Mouse (Mus musculus): ENCODE results near the gene Runx2. TPM values are rescaled to one million over a fixed set of nuclear protein-coding genes. Genes with fewer than 3 reads are reported as not detected.

Runx2 gene
- total RNA-seq, 2 experiments from 2014 or later: 5.7 to 6.8 TPM

DNA sequence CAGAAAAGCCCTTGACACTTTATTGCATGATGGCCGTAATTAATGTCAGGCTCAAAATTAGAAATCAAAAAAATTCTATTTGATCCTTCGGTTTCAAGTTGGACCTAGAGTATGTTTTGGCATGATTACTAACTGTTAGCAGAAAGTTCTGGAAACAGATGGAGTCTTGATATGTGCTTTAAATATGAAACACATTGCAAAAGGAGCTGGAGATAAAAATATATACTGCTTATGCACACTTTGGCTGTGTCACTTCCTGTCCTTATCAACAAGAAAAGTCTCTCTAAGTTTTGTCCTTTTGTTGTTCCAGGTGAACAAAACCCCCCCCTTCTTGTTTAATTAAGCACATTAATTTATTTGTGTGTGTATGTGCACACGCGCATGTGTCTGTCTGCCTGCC, 183.0 kb downstream of the Runx2 start:
- no peak for DNase-seq (ENCODE audit: low spot score in 2 of 2)

GRCm38 (mm10) chr17:44627317-44627716, 187.3 kb downstream of the Runx2 start:
- no peak for DNase-seq (ENCODE audit: low spot score in 2 of 2)

- no peak for DNase-seq (ENCODE audit: low spot score in 2 of 2)
Observed at GRCm38 (mm10) chr17:44623707-44624106, 190.9 kb downstream of the Runx2 start.

DNA sequence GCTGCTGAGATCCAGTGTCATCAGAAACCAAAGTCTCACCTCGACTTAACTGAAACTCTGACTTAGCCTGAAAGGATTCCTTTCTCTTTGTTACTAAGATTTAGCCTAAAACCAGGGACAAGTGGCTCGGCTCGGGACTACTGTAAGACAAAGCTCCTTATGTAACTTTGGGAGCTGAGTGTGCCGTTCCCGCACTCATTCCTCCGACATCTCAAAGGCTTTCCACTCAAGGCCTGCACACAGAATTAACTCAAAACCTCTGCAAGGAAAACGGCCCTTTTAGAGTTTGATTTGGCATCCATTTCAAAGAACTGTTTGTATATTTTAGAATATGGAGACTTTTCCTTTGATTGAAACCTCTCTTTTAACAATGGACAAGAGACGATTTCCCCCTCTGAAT, 191.3 kb downstream of the Runx2 start:
- no peak for DNase-seq (ENCODE audit: low spot score in 2 of 2)

DNA sequence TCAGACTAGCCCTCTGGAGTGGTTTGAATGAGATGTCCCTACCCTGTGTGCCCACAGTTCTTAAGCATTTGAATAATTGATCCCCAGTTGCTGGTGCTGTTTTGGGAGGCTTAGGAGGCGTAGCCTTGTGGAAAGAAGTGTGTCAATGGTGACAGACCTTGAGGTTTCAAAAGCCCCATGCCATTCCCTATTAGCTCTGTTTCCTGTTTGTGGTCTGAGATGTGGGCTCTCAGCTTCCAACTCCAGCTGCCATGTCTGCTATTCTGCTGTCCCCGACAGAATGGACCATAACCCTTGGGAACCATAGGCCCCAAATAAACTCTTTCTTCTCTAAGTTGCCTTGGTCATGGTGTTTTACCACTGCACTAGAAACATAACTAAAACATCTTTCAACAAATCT, 194.1 kb downstream of the Runx2 start:
- DNase-seq (ENCODE audit: low spot score in 2 of 2): no peak

DNA sequence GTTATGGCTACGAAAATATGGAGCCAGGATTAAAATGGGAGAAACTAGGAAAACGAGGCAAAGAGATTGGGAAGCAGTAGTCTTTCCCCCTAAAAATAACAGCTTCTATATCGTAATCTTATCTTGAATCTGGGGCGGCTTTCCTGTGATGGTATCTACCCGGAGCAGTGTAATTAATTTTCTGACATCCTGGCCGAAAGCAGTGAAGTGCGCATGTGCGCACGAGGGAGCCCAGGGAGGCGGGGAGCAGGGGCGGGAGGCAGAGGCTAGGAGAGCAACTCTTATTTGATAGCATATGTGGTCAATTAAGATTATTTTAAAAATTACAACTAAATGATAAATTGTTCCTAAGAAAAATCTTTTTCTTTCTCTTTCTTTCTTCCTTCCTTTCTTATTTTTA, 195.9 kb downstream of the Runx2 start:
- DNase-seq (ENCODE audit: low spot score in 2 of 2): peak; percentile 32 to 54

DNA sequence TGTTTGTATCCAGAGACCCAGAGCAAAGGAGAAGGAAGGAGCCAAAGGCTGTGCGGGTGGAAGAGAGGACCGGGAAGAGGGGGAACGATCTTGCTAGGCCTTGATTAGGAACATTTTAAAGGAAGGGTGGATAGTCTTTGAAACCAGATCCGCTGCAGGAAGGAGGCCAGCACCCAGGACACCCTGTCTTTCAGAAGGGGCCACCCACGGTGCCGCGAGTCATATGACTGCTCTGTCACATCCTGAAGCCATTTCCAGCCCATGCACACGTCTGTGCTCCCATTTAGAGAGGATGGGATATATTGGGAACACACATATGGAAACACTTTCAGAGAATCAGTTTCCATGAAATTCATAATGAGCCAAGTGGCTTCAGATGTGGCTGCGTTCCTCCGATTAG, 196.4 kb downstream of the Runx2 start:
- peak; percentile 37 to 60 for DNase-seq (ENCODE audit: low spot score in 2 of 2)

- no peak for DNase-seq (ENCODE audit: low spot score in 2 of 2)
Observed at GRCm38 (mm10) chr17:44617741-44618140, 196.9 kb downstream of the Runx2 start.

DNA sequence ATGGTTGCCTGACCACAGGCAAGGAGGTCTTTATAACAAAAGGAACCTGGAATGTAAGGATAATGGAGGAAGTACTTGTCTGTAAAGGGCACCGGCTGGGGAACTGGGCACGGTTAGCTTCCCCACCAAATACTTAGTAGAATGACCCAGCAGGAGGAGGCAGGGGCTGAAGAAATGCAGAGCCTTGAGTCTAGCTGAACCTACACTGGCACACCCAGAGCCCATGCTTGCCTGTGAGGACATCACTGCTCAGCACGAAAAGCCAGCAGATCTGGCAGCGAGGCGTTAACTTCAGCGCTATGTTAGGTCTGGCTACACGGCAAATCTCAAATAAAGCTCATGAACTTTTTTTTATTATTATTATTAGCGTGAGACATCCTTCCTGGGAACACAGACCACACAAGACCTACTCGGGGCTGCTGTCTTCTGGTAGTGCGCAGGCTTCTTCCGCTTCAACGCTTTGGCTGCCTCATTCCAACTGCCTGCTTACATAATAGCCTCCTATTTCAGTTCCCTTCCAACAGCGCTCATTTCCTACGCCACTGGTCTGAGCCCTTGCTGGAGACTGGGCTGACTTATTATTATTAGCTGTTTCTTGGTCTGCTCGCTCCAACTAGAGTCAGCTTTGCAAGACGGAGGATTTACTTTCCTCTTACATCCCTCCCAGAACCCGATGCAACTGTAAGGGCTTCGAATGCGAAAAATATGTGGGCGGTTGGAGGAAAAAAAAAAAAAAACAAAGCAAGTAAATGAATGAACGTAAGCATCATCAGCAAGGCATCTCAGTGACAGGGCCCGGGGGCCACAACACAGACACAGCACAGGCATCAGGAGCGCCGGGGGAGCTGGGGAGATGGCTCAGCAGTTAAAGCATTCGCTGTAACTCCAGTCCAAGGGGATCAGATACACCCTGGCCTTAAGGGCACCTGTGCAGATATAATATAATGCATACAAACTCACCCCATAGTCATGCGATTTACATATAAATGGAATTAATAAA, 200.6 kb downstream of the Runx2 start:
- DNase-seq (ENCODE audit: low spot score in 2 of 2): peak; percentile 43 to 55

- DNase-seq (ENCODE audit: low spot score in 2 of 2): no peak
Observed at GRCm38 (mm10) chr17:44612641-44613040, 202.0 kb downstream of the Runx2 start.

GRCm38 (mm10) chr17:44612002-44612401, 202.6 kb downstream of the Runx2 start:
- no peak for DNase-seq (ENCODE audit: low spot score in 2 of 2)

- DNase-seq (ENCODE audit: low spot score in 2 of 2): no peak
Observed at GRCm38 (mm10) chr17:44611543-44611942, 203.1 kb downstream of the Runx2 start.

DNA sequence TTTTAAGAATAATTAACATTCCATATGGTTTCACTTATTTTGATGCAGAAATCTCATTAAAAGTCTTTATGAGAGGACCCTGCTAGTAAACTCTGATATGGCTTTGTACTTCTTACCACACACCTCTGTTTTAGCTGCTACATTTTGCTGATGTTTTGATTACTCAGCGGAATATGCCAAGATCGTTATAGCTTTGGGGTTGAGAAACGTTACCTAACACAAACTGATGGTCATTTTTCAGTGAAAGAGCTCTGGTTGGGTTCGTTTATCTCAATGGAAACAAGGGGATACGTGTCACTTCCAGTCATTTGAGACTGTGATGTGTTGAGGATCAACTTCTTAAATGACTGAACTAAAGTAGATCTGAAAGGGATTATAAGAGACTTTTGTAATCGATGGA, 203.8 kb downstream of the Runx2 start:
- DNase-seq (ENCODE audit: low spot score in 2 of 2): no peak

- no peak for DNase-seq (ENCODE audit: low spot score in 2 of 2)
Observed at GRCm38 (mm10) chr17:44609897-44610641, 204.5 kb downstream of the Runx2 start.

DNA sequence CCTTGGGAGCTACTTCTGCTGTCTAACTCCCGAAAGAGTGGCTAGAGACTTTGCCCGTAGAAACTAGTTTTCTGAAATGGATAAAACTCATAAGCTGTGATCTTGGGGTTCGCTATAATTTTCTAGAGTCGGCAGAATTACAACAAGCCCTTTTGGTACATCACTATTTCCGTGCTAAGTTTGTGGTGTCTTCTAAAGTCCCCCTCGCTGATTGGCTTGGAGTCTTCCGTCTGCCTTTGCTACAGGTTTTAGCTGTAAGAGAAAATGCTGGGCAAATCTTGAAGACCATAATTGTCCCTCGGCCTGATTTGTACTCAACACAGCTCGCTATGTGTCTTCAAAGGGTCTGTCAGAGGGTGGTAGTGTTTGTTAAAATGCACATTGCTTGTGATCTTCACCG, 205.2 kb downstream of the Runx2 start:
- DNase-seq (ENCODE audit: low spot score in 2 of 2): no peak

DNA sequence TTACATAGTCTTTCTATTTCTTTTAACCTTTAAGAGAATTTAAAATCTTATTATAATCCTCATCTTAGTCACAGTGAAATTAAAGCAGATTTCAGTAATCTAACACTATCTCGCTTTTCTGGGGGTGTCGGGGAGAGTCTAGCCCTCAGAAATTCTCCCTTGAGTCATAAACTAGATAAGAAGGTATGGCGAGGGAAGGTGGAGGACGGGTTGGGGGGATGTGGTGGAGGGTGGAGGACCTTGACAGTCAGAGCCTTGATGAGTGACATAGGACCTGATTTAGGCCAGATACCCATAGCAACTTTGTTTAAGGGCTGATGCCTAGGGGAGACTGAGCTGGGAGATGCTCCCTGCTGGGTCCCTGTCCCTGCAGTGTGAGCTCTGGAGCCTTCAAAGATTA, 205.7 kb downstream of the Runx2 start:
- DNase-seq (ENCODE audit: low spot score in 2 of 2): no peak

- DNase-seq (ENCODE audit: low spot score in 2 of 2): no peak
Observed at GRCm38 (mm10) chr17:44607383-44607782, 207.2 kb downstream of the Runx2 start.

DNA sequence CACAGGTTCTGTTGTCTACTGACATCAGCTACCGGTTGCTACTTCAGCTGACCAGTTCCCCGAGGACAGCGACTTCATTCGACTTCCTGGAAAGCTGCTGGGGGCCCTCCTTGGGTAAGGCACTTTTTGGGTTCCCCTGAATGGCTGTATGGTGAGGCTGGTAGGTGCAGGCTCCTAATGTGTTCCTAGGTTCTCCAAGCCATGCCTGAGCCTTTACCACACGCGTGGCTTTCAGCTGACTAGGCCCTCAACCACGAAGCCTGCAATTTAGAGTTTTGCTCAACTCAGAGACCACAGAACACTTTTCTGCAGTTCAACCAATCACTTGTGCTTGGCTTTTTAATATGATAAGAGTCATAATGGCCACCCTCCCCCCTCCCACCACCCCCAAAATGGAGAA, 208.4 kb downstream of the Runx2 start:
- DNase-seq (ENCODE audit: low spot score in 2 of 2): no peak

DNA sequence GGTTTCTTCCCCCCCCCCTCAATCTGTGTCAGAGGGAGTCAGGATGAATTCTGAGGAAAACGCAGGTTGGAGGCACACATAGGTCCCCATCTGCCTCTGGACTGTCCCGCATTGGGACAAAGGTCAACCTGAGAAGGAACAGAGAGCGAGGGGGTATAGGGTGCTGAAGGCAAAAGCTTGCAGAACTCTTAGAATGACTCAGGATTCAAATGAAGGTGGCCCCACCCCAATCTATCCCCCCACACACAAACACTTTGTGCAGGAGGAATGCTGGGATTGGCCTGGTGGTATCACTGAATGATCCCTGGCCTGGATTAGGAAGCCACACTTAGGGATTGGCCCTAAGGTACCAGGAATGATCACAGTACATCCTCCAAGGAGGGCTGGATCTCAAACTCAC, 208.8 kb downstream of the Runx2 start:
- DNase-seq (ENCODE audit: low spot score in 2 of 2): no peak

DNA sequence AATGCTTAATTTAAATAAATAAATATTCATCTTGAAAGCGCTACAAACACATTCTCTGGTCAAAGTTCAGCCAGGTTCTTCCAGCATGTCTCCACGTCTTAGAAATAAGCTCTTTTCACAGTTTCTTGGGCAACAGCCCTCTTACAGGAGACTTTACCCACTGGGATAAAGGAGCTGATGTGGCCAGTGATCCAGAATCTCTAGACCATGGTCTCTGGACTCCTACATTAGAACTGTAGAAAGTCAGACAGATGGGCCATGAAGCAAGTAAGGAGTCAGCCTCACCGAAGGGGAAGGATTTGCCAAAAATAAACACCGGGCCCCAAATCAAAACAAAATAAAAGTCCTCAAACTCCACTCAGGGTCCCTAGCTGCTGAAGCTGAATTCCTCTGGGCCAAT, 211.4 kb downstream of the Runx2 start:
- no peak for DNase-seq (ENCODE audit: low spot score in 2 of 2)

DNA sequence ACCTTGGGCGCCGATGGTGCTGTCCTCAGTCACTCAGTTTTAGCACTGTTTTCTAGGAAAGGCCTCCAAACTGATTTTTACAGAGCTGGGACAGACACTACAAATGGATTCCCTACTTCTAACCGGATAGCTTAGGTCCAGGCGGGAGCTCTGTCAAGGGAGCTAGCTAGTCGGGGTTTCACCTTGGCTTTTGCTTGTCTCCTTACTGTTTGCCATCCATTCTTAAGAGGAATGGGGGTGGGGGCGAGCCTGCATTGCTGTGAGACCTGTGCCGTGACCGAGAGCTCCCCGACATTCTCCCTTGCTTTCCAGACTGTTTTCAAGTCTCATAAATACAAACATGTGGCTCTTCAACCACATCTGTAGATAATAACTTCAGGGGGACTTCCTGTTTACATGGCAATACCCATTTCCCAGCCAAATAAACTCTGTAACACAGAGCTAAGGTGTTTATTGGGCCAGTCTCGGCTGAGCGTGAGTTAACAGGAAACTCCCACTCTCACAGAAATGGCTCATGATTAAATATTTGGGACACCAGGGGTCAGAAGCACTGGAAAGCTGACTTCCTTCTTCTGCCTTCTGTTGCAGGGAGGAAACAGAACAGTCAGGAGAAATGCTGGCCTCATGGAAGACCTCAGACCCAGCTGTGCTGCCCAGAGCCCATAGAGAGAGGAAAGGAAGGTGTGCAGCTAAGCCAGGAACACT, 213.1 kb downstream of the Runx2 start:
- no peak for DNase-seq (ENCODE audit: low spot score in 2 of 2)

GRCm38 (mm10) chr17:44599856-44600255, 214.7 kb downstream of the Runx2 start:
- DNase-seq (ENCODE audit: low spot score in 2 of 2): no peak
